Mouse (Mus musculus): ENCODE measurements around the gene Afmid. TPM values are rescaled to one million over a fixed set of nuclear protein-coding genes. Genes with fewer than 3 reads are reported as not detected.

Afmid gene
- polyA plus RNA-seq, 2 experiments: 7.5 to 7.6 TPM

GRCm38 (mm10) chr11:117870688-117871365 lies 45.1 kb downstream of the Afmid start:
- Histone ChIP-seq H3K9me3 (ENCODE audit: control insufficient read depth, low read length) (no peaks in the 10 kb centered on the region), H3K4me3 (ENCODE audit: insufficient read depth in 1 of 2, low read depth in 2 of 2, low read length in 2 of 2) (no peak overlapping the region), H3K27ac (no peak overlapping the region), H3K27me3 (ENCODE audit: control insufficient read depth, insufficient read depth, low read length) (peaks cover 19% of the 10 kb centered on the region), H3K9ac (replicated peaks) (no peak overlapping the region), H3K4me1 (replicated peaks; ENCODE audit: control insufficient read depth in 2 of 2, insufficient read depth in 2 of 2, low read length in 1 of 2) (0 out of 4 replicates have a peak, but pooled peaks cover 0 to 2% of the 10 kb centered on the region in 2 experiments), H3K36me3 (replicated peaks; ENCODE audit: control insufficient read depth, insufficient read depth, low read depth) (no peaks in the 10 kb centered on the region), H3K4me2 (ENCODE audit: low read depth) (no peak overlapping the region)
- ATAC-seq (ENCODE audit: insufficient read depth) (no peak), DNase-seq (ENCODE audit: low read depth in 3 of 3, low spot score in 3 of 3) (peak; percentile 39 to 60 (median 47))
- TF ChIP-seq EP300 (IDR thresholded peaks at IDR 0.05; ENCODE audit: low read depth): no peak
- TF ChIP-seq CTCF (IDR thresholded peaks at IDR 0.05; ENCODE audit: low read depth): peak; percentile 98
- WGBS (ENCODE audit: insufficient replicate concordance): 39% methylated on average over 12 of the region's 12 CpGs

GRCm38 (mm10) chr11:117871376-117871775 lies 45.7 kb downstream of the Afmid start:
- Histone ChIP-seq H3K4me3 (ENCODE audit: insufficient read depth in 1 of 2, low read depth in 2 of 2, low read length in 2 of 2) (no peak overlapping the region), H3K9me3 (ENCODE audit: control insufficient read depth, low read length) (no peaks in the 10 kb centered on the region), H3K36me3 (replicated peaks; ENCODE audit: control insufficient read depth, insufficient read depth, low read depth) (no peaks in the 10 kb centered on the region), H3K4me2 (ENCODE audit: low read depth) (no peak overlapping the region), H3K9ac (replicated peaks) (no peak overlapping the region), H3K27ac (no peak overlapping the region), H3K27me3 (ENCODE audit: control insufficient read depth, insufficient read depth, low read length) (peaks cover 19% of the 10 kb centered on the region), H3K4me1 (replicated peaks; ENCODE audit: control insufficient read depth in 2 of 2, insufficient read depth in 2 of 2, low read length in 1 of 2) (0 out of 4 replicates have a peak, but pooled peaks cover 0 to 2% of the 10 kb centered on the region in 2 experiments)
- WGBS (ENCODE audit: insufficient replicate concordance): 41% methylated on average over 5 of the region's 5 CpGs
- TF ChIP-seq EP300 (IDR thresholded peaks at IDR 0.05; ENCODE audit: low read depth) (no peak), CTCF (IDR thresholded peaks at IDR 0.05; ENCODE audit: low read depth) (no peak)
- DNase-seq (ENCODE audit: low read depth in 3 of 3, low spot score in 3 of 3) (no peak), ATAC-seq (ENCODE audit: insufficient read depth) (no peak)

- ATAC-seq (ENCODE audit: insufficient read depth) (no peak), DNase-seq (ENCODE audit: low read depth in 3 of 3, low spot score in 3 of 3) (no peak)
- TF ChIP-seq EP300 (IDR thresholded peaks at IDR 0.05; ENCODE audit: low read depth) (no peak), CTCF (IDR thresholded peaks at IDR 0.05; ENCODE audit: low read depth) (no peak)
- Histone ChIP-seq H3K4me1 (replicated peaks; ENCODE audit: control insufficient read depth in 2 of 2, insufficient read depth in 2 of 2, low read length in 1 of 2) (peaks cover 0 to 2% of the 10 kb centered on the region in 2 experiments; a peak in 1 of 4 replicates), H3K27me3 (ENCODE audit: control insufficient read depth, insufficient read depth, low read length) (peaks cover 19% of the 10 kb centered on the region), H3K27ac (no peak overlapping the region), H3K36me3 (replicated peaks; ENCODE audit: control insufficient read depth, insufficient read depth, low read depth) (no peaks in the 10 kb centered on the region), H3K4me2 (ENCODE audit: low read depth) (no peak overlapping the region), H3K4me3 (ENCODE audit: insufficient read depth in 1 of 2, low read depth in 2 of 2, low read length in 2 of 2) (no peak overlapping the region), H3K9ac (replicated peaks) (no peak overlapping the region), H3K9me3 (ENCODE audit: control insufficient read depth, low read length) (no peaks in the 10 kb centered on the region)
- 27% methylated on average over 12 of the region's 12 CpGs for WGBS (ENCODE audit: insufficient replicate concordance)
Measured at GRCm38 (mm10) chr11:117871911-117872584, 46.3 kb downstream of the Afmid start.

GRCm38 (mm10) chr11:117872861-117873608 lies 47.3 kb downstream of the Afmid start, which contains the start of gene Tha1:
Tha1 (minus strand) TSS chr11:117873481.
- ATAC-seq (ENCODE audit: insufficient read depth) (peak; percentile 36; the same call in 1 of the 2 replicates), DNase-seq (ENCODE audit: low read depth in 3 of 3, low spot score in 3 of 3) (no peak)
- H3K9ac ChIP-seq (replicated peaks): no peak within 1 kb of the TSS
- peaks cover 19% of the 10 kb centered on the region for H3K27me3 ChIP-seq (ENCODE audit: control insufficient read depth, insufficient read depth, low read length)
- peak within 1 kb of the TSS; percentile 48 to 51 for H3K4me3 ChIP-seq (ENCODE audit: insufficient read depth in 1 of 2, low read depth in 2 of 2, low read length in 2 of 2)
- TF ChIP-seq EP300 (IDR thresholded peaks at IDR 0.05; ENCODE audit: low read depth) (no peak), CTCF (IDR thresholded peaks at IDR 0.05; ENCODE audit: low read depth) (no peak)
- H3K9me3 ChIP-seq (ENCODE audit: control insufficient read depth, low read length): no peaks in the 10 kb centered on the region
- no peaks in the 10 kb centered on the region for H3K36me3 ChIP-seq (replicated peaks; ENCODE audit: control insufficient read depth, insufficient read depth, low read depth)
- WGBS (ENCODE audit: insufficient replicate concordance): 1% methylated on average over 51 of the region's 51 CpGs
- no peak within 1 kb of the TSS for H3K27ac ChIP-seq
- peak within 1 kb of the TSS; percentile 57 for H3K4me2 ChIP-seq (ENCODE audit: low read depth)
- peaks cover 2 to 10% of the 10 kb centered on the region in 2 experiments; a peak in 1 of 4 replicates for H3K4me1 ChIP-seq (replicated peaks; ENCODE audit: control insufficient read depth in 2 of 2, insufficient read depth in 2 of 2, low read length in 1 of 2)
